Mouse (Mus musculus) midbrain, embryonic 11.5 days (tissue): ENCODE results near the gene Dcdc2a. TPM values are rescaled to one million over a fixed set of nuclear protein-coding genes. Genes with fewer than 3 reads are reported as not detected.
A peak's percentile ranks its signal among the peaks of the same experiment; 100 is the strongest.

Source experiments
- ATAC-seq: fragments of 200-750 bp; cut with Nextera tagmentation; 2 replicates; pipeline ENCODE4 v1.8.0; 2017; ENCODE audit warnings: moderate TSS enrichment, moderate library complexity; ENCODE audit not compliant: low FRiP score
- DNase-seq: peaks from one replicate; pipeline ENCODE4 v3.0.0; 2015; ENCODE audit warnings: low spot score; ENCODE audit errors: missing footprints
- H3K27ac ChIP-seq: fragments of 300-500 bp; sonication (generic); 2 replicates; pipeline ENCODE4 v1.5.1; 2014; ENCODE audit warnings: low read depth, low read length
- H3K27me3 ChIP-seq: fragments of 300-500 bp; sonication (generic); 2 replicates; pipeline ENCODE4 v1.6.1; 2014; ENCODE audit warnings: mild to moderate bottlenecking, low read length, moderate library complexity, mixed read lengths; ENCODE audit not compliant: control insufficient read depth, insufficient read depth
- H3K36me3 ChIP-seq: fragments of 300-500 bp; sonication (generic); 2 replicates; pipeline ENCODE4 v1.6.1; 2014; ENCODE audit warnings: mild to moderate bottlenecking, low read length, moderate library complexity, mixed read lengths; ENCODE audit not compliant: control insufficient read depth, insufficient read depth
- H3K4me1 ChIP-seq: fragments of 300-500 bp; sonication (generic); 2 replicates; pipeline ENCODE4 v1.6.1; 2014; ENCODE audit warnings: low read length; ENCODE audit not compliant: control insufficient read depth, insufficient read depth
- H3K4me2 ChIP-seq: fragments of 300-500 bp; sonication (generic); 2 replicates; pipeline ENCODE4 v1.6.1; 2014; ENCODE audit warnings: mild to moderate bottlenecking, moderate library complexity
- H3K4me3 ChIP-seq: fragments of 300-500 bp; sonication (generic); 2 replicates; pipeline ENCODE4 v1.5.1; 2014; ENCODE audit warnings: low read depth, low read length
- H3K9ac ChIP-seq: fragments of 300-500 bp; sonication (generic); 2 replicates; pipeline ENCODE4 v1.6.1; 2014; ENCODE audit warnings: low read length
- H3K9me3 ChIP-seq: fragments of 300-500 bp; sonication (generic); 2 replicates; pipeline ENCODE4 v1.6.1; 2016; ENCODE audit warnings: low read length; ENCODE audit not compliant: control insufficient read depth
- WGBS: fragments of 180-500 bp; shearing (Covaris S2); extraction: QIAGEN DNeasy Blood & Tissue Kit; methylation state at CpG from one replicate; pipeline ENCODE4 v1.1.7; 2014; 5-methylcytosine and 5-hydroxymethylcytosine counted together
- polyA plus RNA-seq: library from polyadenylated mRNA; unstranded; fragments of >200 nt; fragmentation: Nextera tagmentation; extraction: Ambion mirVana; gene quantifications from 2 replicates; pipeline ENCODE4 v1.2.1, GENCODE M21; 2014

Dcdc2a gene
- polyA plus RNA-seq, 1 experiment from 2014 or later: 1.8 TPM

DNA sequence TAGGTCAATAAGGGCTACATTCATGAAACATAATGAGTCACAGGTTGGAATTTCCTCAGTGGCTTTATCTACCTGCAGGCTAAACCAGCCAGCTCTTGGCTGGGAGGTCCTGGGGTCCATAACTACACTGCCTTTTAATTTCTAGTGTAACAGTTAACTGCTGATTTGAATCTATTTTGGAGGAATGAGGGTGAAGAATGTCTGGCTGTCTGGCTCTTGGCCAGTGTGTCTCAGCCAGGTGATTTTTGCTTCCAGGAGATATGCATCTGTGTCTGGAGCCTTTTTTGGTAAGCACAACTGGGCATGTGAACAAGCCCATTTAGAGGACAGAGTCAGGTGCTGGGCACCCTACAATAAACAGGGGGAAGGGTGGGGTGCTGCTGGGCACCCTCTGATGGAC, 49.9 kb downstream of the Dcdc2a start:
- Histone ChIP-seq H3K4me1 (no peaks in the 10 kb centered on the region), H3K4me2 (no peak overlapping the region), H3K9ac (no peak overlapping the region), H3K4me3 (no peak overlapping the region), H3K36me3 (no peaks in the 10 kb centered on the region), H3K9me3 (no peaks in the 10 kb centered on the region), H3K27ac (no peak overlapping the region), H3K27me3 (no peaks in the 10 kb centered on the region)
- no peak for ATAC-seq
- no peak for DNase-seq

DNA sequence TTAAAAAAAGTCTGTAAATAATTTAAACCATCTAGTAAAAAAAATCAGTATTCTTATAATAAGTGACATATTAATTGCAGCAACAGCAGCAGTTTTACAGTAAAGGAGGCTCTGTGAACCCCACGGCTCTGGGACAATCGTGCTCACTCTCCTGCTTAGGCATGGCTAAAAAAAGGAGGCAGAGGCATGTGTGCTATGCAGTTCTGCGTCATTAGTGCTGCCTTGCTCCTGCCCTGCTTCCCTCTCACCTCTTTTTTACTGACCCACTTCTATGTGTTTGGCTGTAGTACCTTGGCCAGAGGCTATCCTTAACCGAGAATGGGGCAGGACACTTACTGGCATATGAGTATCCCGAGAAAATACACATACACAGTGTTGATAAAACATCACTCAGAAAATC, 50.9 kb downstream of the Dcdc2a start:
- Histone ChIP-seq H3K27ac (no peak overlapping the region), H3K9me3 (no peaks in the 10 kb centered on the region), H3K4me1 (no peaks in the 10 kb centered on the region), H3K36me3 (no peaks in the 10 kb centered on the region), H3K4me3 (no peak overlapping the region), H3K9ac (no peak overlapping the region), H3K4me2 (no peak overlapping the region), H3K27me3 (no peaks in the 10 kb centered on the region)
- 88% methylated on average over 5 of the region's 5 CpGs for WGBS
- ATAC-seq (no peak), DNase-seq (no peak)

DNA sequence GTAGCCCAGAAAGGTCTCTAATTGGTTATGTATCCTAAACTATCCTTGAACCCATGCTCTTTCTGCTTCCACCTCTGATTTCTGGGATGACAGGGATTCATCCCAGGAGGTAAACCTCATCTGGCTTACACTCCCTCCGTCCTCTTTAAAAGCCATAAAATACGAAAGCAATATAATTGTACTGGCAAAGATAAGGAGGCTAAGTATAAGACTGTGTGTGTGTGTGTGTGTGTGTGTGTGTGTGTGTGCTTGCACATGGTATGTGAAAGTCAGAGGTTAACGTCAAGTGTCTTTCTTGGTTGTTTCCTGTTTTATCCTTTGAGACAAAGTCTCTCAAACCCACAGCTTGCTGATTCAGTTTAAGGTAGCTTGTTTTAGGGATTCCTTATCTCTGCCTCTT, 52.5 kb downstream of the Dcdc2a start:
- H3K9me3 ChIP-seq: no peaks in the 10 kb centered on the region
- WGBS: 88% methylated on average over 3 of the region's 3 CpGs
- no peaks in the 10 kb centered on the region for H3K27me3 ChIP-seq
- no peaks in the 10 kb centered on the region for H3K4me1 ChIP-seq
- H3K36me3 ChIP-seq: no peaks in the 10 kb centered on the region
- no peak overlapping the region for H3K4me2 ChIP-seq
- H3K9ac ChIP-seq: no peak overlapping the region
- no peak overlapping the region for H3K4me3 ChIP-seq
- ATAC-seq (no peak), DNase-seq (no peak)
- H3K27ac ChIP-seq: no peak overlapping the region

DNA sequence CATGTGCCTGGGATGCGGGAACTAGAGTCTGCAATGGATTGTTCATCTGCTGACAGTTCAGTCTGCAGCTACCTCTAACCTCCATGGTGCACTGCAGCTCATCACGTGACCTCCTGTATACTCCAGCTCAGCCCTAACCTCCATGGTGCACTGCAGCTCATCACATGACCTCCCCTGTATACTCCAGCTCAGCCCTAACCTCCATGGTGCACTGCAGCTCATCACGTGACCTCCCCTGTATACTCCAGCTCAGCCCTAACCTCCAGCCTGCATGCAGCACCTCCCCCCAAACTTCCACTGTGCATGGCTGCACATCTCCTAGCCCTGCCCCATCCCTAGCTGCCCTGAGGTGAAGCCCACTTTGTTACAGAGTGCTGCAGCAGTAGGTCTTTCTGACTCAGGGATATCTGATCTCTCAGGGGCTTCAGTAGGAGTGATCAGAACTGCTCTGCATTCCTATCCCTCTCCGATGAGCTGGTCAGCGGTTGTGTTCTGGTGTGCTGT, 54.8 kb downstream of the Dcdc2a start:
- 77% methylated on average over 5 of the region's 5 CpGs for WGBS
- Histone ChIP-seq H3K9me3 (no peaks in the 10 kb centered on the region), H3K36me3 (no peaks in the 10 kb centered on the region), H3K4me2 (no peak overlapping the region), H3K4me1 (no peaks in the 10 kb centered on the region), H3K4me3 (no peak overlapping the region), H3K27ac (no peak overlapping the region), H3K27me3 (no peaks in the 10 kb centered on the region), H3K9ac (no peak overlapping the region)
- no peak for ATAC-seq
- no peak for DNase-seq

DNA sequence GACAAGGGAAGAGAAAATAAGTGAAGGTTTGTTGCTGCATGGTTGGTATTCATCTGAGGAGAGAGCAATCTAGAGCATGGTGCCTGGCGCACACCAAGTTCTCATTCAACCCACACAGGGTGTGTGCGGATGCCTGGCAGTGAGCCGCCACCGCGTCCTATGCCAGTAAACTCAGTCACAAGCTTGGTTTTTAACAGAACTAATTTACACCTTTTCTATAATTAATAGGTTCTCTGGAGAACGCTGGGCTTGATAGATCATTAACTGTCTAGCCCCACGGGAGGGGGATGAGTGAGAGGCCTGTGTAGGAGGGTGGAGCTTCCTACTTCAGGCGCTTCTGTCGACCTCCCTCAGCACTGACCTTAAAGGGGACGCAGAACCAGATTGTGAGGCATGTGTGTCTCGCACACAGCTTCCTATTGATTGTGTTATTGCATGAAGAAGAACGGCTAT, 59.7 kb downstream of the Dcdc2a start:
- Histone ChIP-seq H3K4me1 (no peaks in the 10 kb centered on the region), H3K27ac (no peak overlapping the region), H3K9ac (peak overlapping the region; percentile 43), H3K27me3 (no peaks in the 10 kb centered on the region), H3K4me2 (peak overlapping the region; percentile 48), H3K36me3 (no peaks in the 10 kb centered on the region), H3K9me3 (no peaks in the 10 kb centered on the region), H3K4me3 (peak overlapping the region; percentile 19; the same call in 1 of the 2 replicates)
- peak; percentile 83 for ATAC-seq
- DNase-seq: peak; percentile 91
- WGBS: 35% methylated on average over 12 of the region's 12 CpGs

DNA sequence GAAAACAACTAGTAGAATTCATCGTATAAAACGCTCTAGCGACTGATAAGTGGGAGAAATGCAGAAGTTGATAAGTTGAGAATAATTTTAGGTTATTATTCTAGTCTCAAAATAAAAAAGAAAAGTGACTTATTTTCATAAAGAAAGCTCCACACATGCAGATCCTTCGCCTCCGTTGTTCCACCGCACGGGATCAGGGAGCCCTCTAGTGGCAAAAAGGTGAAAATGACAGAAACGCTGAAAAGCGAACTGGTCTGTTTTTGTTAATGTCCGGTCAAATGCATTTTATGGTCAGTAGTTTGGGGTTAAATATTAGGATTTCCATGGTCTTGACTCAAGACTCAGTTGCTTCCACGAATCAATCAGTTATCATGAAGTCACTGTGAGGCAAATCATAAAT, 60.2 kb downstream of the Dcdc2a start:
- Histone ChIP-seq H3K4me1 (no peaks in the 10 kb centered on the region), H3K4me2 (peak overlapping the region; percentile 48), H3K9me3 (no peaks in the 10 kb centered on the region), H3K36me3 (no peaks in the 10 kb centered on the region), H3K4me3 (peak overlapping the region; percentile 19; the same call in 1 of the 2 replicates), H3K27ac (no peak overlapping the region), H3K27me3 (no peaks in the 10 kb centered on the region), H3K9ac (peak overlapping the region; percentile 43)
- peak; percentile 56; the same call in 1 of the 2 replicates for ATAC-seq
- DNase-seq: peak; percentile 96
- WGBS: 4% methylated on average over 11 of the region's 11 CpGs

DNA sequence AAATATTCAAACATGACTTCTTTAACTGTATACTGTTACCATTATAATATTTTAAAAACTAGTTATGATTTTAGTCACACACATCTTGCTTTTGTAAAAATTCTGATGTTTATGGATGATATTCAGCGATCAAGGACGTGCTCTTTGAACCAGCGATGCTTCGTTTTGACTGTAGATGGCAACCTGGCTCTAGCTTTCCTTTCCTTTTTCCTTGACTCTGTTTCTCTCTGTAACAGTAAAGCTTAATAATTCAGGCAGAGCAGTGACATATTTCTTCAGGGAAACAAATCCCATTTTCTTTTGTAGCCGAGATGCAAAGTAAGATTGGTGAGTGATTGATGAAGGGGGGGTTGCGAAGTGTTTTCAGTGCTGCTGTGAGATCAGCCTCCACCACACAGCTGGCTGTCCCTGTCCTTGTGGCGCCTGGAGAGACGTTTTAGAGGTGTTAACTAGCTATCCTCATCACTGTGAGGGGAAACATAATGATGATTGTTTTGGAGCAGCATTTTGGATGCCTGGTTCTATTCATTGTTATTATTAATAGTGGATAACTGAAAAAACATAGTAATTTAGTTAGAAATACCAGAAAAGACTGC, 67.0 kb downstream of the Dcdc2a start:
- H3K27me3 ChIP-seq: no peaks in the 10 kb centered on the region
- H3K4me3 ChIP-seq: no peak overlapping the region
- 80% methylated on average over 8 of the region's 8 CpGs for WGBS
- H3K4me1 ChIP-seq: no peaks in the 10 kb centered on the region
- ATAC-seq (no peak), DNase-seq (no peak)
- no peaks in the 10 kb centered on the region for H3K9me3 ChIP-seq
- H3K9ac ChIP-seq: no peak overlapping the region
- H3K27ac ChIP-seq: no peak overlapping the region
- H3K4me2 ChIP-seq: no peak overlapping the region
- no peaks in the 10 kb centered on the region for H3K36me3 ChIP-seq

DNA sequence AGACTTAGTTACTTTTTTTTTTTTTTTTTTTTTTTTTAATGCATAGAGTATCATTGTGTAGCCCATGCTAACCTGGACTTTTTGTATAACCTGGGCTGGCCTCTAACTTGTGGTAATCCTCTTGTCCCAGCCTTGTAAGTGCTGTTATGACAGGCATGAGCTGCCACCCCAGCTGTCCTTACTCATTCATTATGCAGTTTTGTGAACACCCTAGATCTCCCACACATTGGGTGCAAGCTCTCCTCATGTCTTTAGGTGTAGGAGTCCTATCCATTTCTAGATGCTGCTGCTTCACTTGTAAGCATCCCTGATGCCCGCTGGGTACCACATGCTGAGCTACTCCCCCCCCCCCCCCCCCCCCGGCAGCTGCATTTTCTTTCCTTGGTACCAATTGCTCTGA, 71.4 kb downstream of the Dcdc2a start:
- ATAC-seq: no peak
- Histone ChIP-seq H3K27ac (no peak overlapping the region), H3K27me3 (no peaks in the 10 kb centered on the region), H3K36me3 (no peaks in the 10 kb centered on the region), H3K9me3 (no peaks in the 10 kb centered on the region), H3K4me2 (no peak overlapping the region), H3K4me1 (no peaks in the 10 kb centered on the region), H3K4me3 (no peak overlapping the region), H3K9ac (no peak overlapping the region)
- 75% methylated on average over 1 of the region's 2 CpGs for WGBS
- no peak for DNase-seq

DNA sequence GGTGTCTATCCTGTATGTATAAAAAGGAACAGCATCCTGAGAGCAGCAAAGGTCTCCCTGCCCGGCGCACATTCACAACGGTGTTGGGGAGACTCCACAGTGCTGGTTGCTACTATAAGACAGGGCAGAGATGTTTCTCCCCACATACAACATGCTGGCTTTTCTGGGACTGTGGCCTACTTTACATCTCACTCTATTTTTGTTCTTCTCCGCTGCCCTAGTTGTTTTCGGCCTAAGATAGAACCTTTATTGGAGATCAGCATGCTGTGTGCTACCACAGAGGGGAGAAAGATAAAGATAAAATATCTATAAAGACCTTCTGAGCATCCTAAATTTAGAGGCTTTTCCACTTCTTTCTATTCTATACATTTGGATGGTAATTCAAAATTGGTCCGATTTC, 72.0 kb downstream of the Dcdc2a start:
- no peak overlapping the region for H3K4me3 ChIP-seq
- H3K4me1 ChIP-seq: no peaks in the 10 kb centered on the region
- H3K4me2 ChIP-seq: no peak overlapping the region
- H3K9me3 ChIP-seq: no peaks in the 10 kb centered on the region
- no peaks in the 10 kb centered on the region for H3K36me3 ChIP-seq
- 93% methylated on average over 6 of the region's 6 CpGs for WGBS
- H3K27ac ChIP-seq: no peak overlapping the region
- H3K9ac ChIP-seq: no peak overlapping the region
- no peaks in the 10 kb centered on the region for H3K27me3 ChIP-seq
- ATAC-seq (no peak), DNase-seq (no peak)
